Mouse (Mus musculus): Measurements from ENCODE around the gene Map4k4.

- no peak for TF ChIP-seq MYOG (IDR thresholded peaks at IDR 0.05; ENCODE audit: control insufficient read depth in 1 of 3, insufficient read depth in 1 of 3, insufficient read length in 2 of 3, low read depth in 2 of 3)
- no peak for TF ChIP-seq POLR2AphosphoS2 (IDR thresholded peaks at IDR 0.05; ENCODE audit: insufficient read length, low read depth)
- no peak for TF ChIP-seq MYOD1 (IDR thresholded peaks at IDR 0.05; ENCODE audit: control insufficient read depth in 1 of 3, insufficient read length in 2 of 3, low read depth in 2 of 3)
- TF ChIP-seq E2F4 (IDR thresholded peaks at IDR 0.05; ENCODE audit: insufficient read depth) = no peak
- TF ChIP-seq POLR2A (IDR thresholded peaks at IDR 0.05; ENCODE audit: insufficient read length, low read depth) = no peak
- no peak for TF ChIP-seq TCF12 (IDR thresholded peaks at IDR 0.05; ENCODE audit: insufficient read depth, poor library complexity, severe bottlenecking)
- no peak for TF ChIP-seq USF1 (IDR thresholded peaks at IDR 0.05; ENCODE audit: low read depth)
- TF ChIP-seq MAX (IDR thresholded peaks at IDR 0.05; ENCODE audit: low read depth) = no peak
- no peak for TF ChIP-seq CEBPB (IDR thresholded peaks at IDR 0.05; ENCODE audit: insufficient read depth, poor library complexity, severe bottlenecking)
- TF ChIP-seq REST (IDR thresholded peaks at IDR 0.05; ENCODE audit: insufficient read depth, insufficient read length) = no peak
- no peak for TF ChIP-seq TCF3 (IDR thresholded peaks at IDR 0.05; ENCODE audit: insufficient read length, low read depth)
These were observed 154.3 kb downstream of the Map4k4 start for GRCm38 (mm10) chr1:40055051-40055450.
